Mouse (Mus musculus): ENCODE measurements around the gene Hs3st2. TPM values are rescaled to one million over a fixed set of nuclear protein-coding genes. Genes with fewer than 3 reads are reported as not detected.
"Not testable (repeated sequence)": the region's sequence is repeated elsewhere in the genome, so short reads cannot be mapped to it uniquely, and the experiment has no call there.

Hs3st2 gene
- 1.4 and 1.6 TPM in 2 replicates for polyA plus RNA-seq (2015; fragmentation: Nextera tagmentation; extraction: Ambion mirVana)

GRCm38 (mm10) chr7:121391225-121391983 lies at the start of gene Hs3st2:
TSS of gene Hs3st2 (plus strand) at chr7:121391859.
- H3K36me3 ChIP-seq (ENCODE audit: insufficient read depth, low read length) = no peaks in the 10 kb centered on the region
- no peak within 1 kb of the TSS for H3K27ac ChIP-seq (ENCODE audit: low read length)
- H3K4me3 ChIP-seq (ENCODE audit: low read length) = peak within 1 kb of the TSS; percentile 29
- no peaks in the 10 kb centered on the region for H3K9me3 ChIP-seq (ENCODE audit: low read length)
- H3K27me3 ChIP-seq (ENCODE audit: insufficient read depth, low read length) = peaks cover 43% of the 10 kb centered on the region
- no peak within 1 kb of the TSS for H3K9ac ChIP-seq (replicated peaks; ENCODE audit: low read length)
- 3% methylated on average over 21 of the region's 22 CpGs for WGBS
- ATAC-seq (ENCODE audit: low FRiP score, low TSS enrichment) = peak; percentile 64; the same call in 1 of the 2 replicates
- H3K4me2 ChIP-seq (replicated peaks; ENCODE audit: low read depth, low read length) = peak within 1 kb of the TSS; percentile 46
- no peaks in the 10 kb centered on the region for H3K4me1 ChIP-seq (ENCODE audit: insufficient read depth, low read length)

- H3K27me3 ChIP-seq (ENCODE audit: insufficient read depth, low read length) = no peaks in the 10 kb centered on the region
- H3K9me3 ChIP-seq (ENCODE audit: low read length) = no peaks in the 10 kb centered on the region
- H3K4me1 ChIP-seq (ENCODE audit: insufficient read depth, low read length) = no peaks in the 10 kb centered on the region
- no peak overlapping the region for H3K4me2 ChIP-seq (replicated peaks; ENCODE audit: low read depth, low read length)
- ATAC-seq (ENCODE audit: low FRiP score, low TSS enrichment) = no peak
- no peak overlapping the region for H3K9ac ChIP-seq (replicated peaks; ENCODE audit: low read length)
- H3K27ac ChIP-seq (ENCODE audit: low read length) = no peak overlapping the region
- H3K4me3 ChIP-seq (ENCODE audit: low read length) = no peak overlapping the region
- no peaks in the 10 kb centered on the region for H3K36me3 ChIP-seq (ENCODE audit: insufficient read depth, low read length)
- 63% methylated on average over 3 of the region's 3 CpGs for WGBS
These were observed 43.2 kb upstream of the Hs3st2 start for GRCm38 (mm10) chr7:121348284-121348963.

GRCm38 (mm10) chr7:121351688-121352087 lies 40.0 kb upstream of the Hs3st2 start:
- Histone ChIP-seq H3K4me2 (replicated peaks; ENCODE audit: low read depth, low read length) (no peak overlapping the region), H3K27me3 (ENCODE audit: insufficient read depth, low read length) (no peaks in the 10 kb centered on the region), H3K9me3 (ENCODE audit: low read length) (no peaks in the 10 kb centered on the region), H3K27ac (ENCODE audit: low read length) (no peak overlapping the region), H3K4me3 (ENCODE audit: low read length) (no peak overlapping the region), H3K36me3 (ENCODE audit: insufficient read depth, low read length) (no peaks in the 10 kb centered on the region), H3K9ac (replicated peaks; ENCODE audit: low read length) (no peak overlapping the region), H3K4me1 (ENCODE audit: insufficient read depth, low read length) (no peaks in the 10 kb centered on the region)
- no peak for ATAC-seq (ENCODE audit: low FRiP score, low TSS enrichment)
- WGBS = 92% methylated on average over 2 of the region's 2 CpGs

GRCm38 (mm10) chr7:121361448-121361847 lies 30.2 kb upstream of the Hs3st2 start:
- not testable (repeated sequence) for H3K27ac ChIP-seq (ENCODE audit: low read length); ATAC-seq (ENCODE audit: low FRiP score, low TSS enrichment); H3K27me3 ChIP-seq (ENCODE audit: insufficient read depth, low read length); H3K36me3 ChIP-seq (ENCODE audit: insufficient read depth, low read length); H3K4me1 ChIP-seq (ENCODE audit: insufficient read depth, low read length); H3K9ac ChIP-seq (replicated peaks; ENCODE audit: low read length); H3K9me3 ChIP-seq (ENCODE audit: low read length); H3K4me2 ChIP-seq (replicated peaks; ENCODE audit: low read depth, low read length); H3K4me3 ChIP-seq (ENCODE audit: low read length)
- WGBS = 97% methylated on average over 6 of the region's 6 CpGs

GRCm38 (mm10) chr7:121365584-121365983 lies 26.1 kb upstream of the Hs3st2 start:
- 80% methylated on average over 7 of the region's 7 CpGs for WGBS
- H3K27ac ChIP-seq (ENCODE audit: low read length) = no peak overlapping the region
- no peak overlapping the region for H3K9ac ChIP-seq (replicated peaks; ENCODE audit: low read length)
- H3K27me3 ChIP-seq (ENCODE audit: insufficient read depth, low read length) = no peaks in the 10 kb centered on the region
- no peak overlapping the region for H3K4me2 ChIP-seq (replicated peaks; ENCODE audit: low read depth, low read length)
- H3K4me1 ChIP-seq (ENCODE audit: insufficient read depth, low read length) = no peaks in the 10 kb centered on the region
- no peak for ATAC-seq (ENCODE audit: low FRiP score, low TSS enrichment)
- no peaks in the 10 kb centered on the region for H3K36me3 ChIP-seq (ENCODE audit: insufficient read depth, low read length)
- no peak overlapping the region for H3K4me3 ChIP-seq (ENCODE audit: low read length)
- no peaks in the 10 kb centered on the region for H3K9me3 ChIP-seq (ENCODE audit: low read length)

GRCm38 (mm10) chr7:121367185-121367584 lies 24.5 kb upstream of the Hs3st2 start:
- Histone ChIP-seq H3K4me1 (ENCODE audit: insufficient read depth, low read length) (no peaks in the 10 kb centered on the region), H3K27ac (ENCODE audit: low read length) (no peak overlapping the region), H3K9me3 (ENCODE audit: low read length) (no peaks in the 10 kb centered on the region), H3K9ac (replicated peaks; ENCODE audit: low read length) (no peak overlapping the region), H3K4me3 (ENCODE audit: low read length) (no peak overlapping the region), H3K4me2 (replicated peaks; ENCODE audit: low read depth, low read length) (no peak overlapping the region), H3K27me3 (ENCODE audit: insufficient read depth, low read length) (no peaks in the 10 kb centered on the region), H3K36me3 (ENCODE audit: insufficient read depth, low read length) (no peaks in the 10 kb centered on the region)
- 84% methylated on average over 6 of the region's 6 CpGs for WGBS
- ATAC-seq (ENCODE audit: low FRiP score, low TSS enrichment) = no peak

GRCm38 (mm10) chr7:121371990-121372389 lies 19.7 kb upstream of the Hs3st2 start:
- H3K27me3 ChIP-seq (ENCODE audit: insufficient read depth, low read length) = no peaks in the 10 kb centered on the region
- no peak overlapping the region for H3K4me3 ChIP-seq (ENCODE audit: low read length)
- H3K27ac ChIP-seq (ENCODE audit: low read length) = no peak overlapping the region
- ATAC-seq (ENCODE audit: low FRiP score, low TSS enrichment) = no peak
- 82% methylated on average over 7 of the region's 7 CpGs for WGBS
- H3K4me2 ChIP-seq (replicated peaks; ENCODE audit: low read depth, low read length) = no peak overlapping the region
- no peaks in the 10 kb centered on the region for H3K4me1 ChIP-seq (ENCODE audit: insufficient read depth, low read length)
- no peaks in the 10 kb centered on the region for H3K9me3 ChIP-seq (ENCODE audit: low read length)
- H3K9ac ChIP-seq (replicated peaks; ENCODE audit: low read length) = no peak overlapping the region
- H3K36me3 ChIP-seq (ENCODE audit: insufficient read depth, low read length) = no peaks in the 10 kb centered on the region

- no peaks in the 10 kb centered on the region for H3K4me1 ChIP-seq (ENCODE audit: insufficient read depth, low read length)
- H3K36me3 ChIP-seq (ENCODE audit: insufficient read depth, low read length) = no peaks in the 10 kb centered on the region
- no peaks in the 10 kb centered on the region for H3K9me3 ChIP-seq (ENCODE audit: low read length)
- H3K9ac ChIP-seq (replicated peaks; ENCODE audit: low read length) = no peak overlapping the region
- H3K4me2 ChIP-seq (replicated peaks; ENCODE audit: low read depth, low read length) = no peak overlapping the region
- no peak overlapping the region for H3K4me3 ChIP-seq (ENCODE audit: low read length)
- ATAC-seq (ENCODE audit: low FRiP score, low TSS enrichment) = no peak
- 29% methylated on average over 6 of the region's 6 CpGs for WGBS
- no peaks in the 10 kb centered on the region for H3K27me3 ChIP-seq (ENCODE audit: insufficient read depth, low read length)
- no peak overlapping the region for H3K27ac ChIP-seq (ENCODE audit: low read length)
These were observed 16.2 kb upstream of the Hs3st2 start for GRCm38 (mm10) chr7:121375456-121375855.

GRCm38 (mm10) chr7:121378942-121379341 lies 12.7 kb upstream of the Hs3st2 start:
- WGBS = 67% methylated on average over 4 of the region's 4 CpGs
- no peak overlapping the region for H3K4me2 ChIP-seq (replicated peaks; ENCODE audit: low read depth, low read length)

More at GRCm38 (mm10) chr7:121378942-121379341, 12.7 kb upstream of the Hs3st2 start:
- Histone ChIP-seq H3K4me3 (ENCODE audit: low read length) (no peak overlapping the region), H3K27me3 (ENCODE audit: insufficient read depth, low read length) (no peaks in the 10 kb centered on the region), H3K36me3 (ENCODE audit: insufficient read depth, low read length) (no peaks in the 10 kb centered on the region), H3K4me1 (ENCODE audit: insufficient read depth, low read length) (no peaks in the 10 kb centered on the region), H3K27ac (ENCODE audit: low read length) (no peak overlapping the region), H3K9ac (replicated peaks; ENCODE audit: low read length) (no peak overlapping the region), H3K9me3 (ENCODE audit: low read length) (no peaks in the 10 kb centered on the region)
- ATAC-seq (ENCODE audit: low FRiP score, low TSS enrichment) = no peak

Data from kidney, embryonic 16.5 days (tissue).